Mouse (Mus musculus): ENCODE data around the gene Spr. TPM values are rescaled to one million over a fixed set of nuclear protein-coding genes. Genes with fewer than 3 reads are reported as not detected.

Gene Spr
- total and polyA plus RNA-seq, 3 experiments, result 102 to 103 TPM; not detected in 1

- no peak for DNase-seq (ENCODE audit: low read depth, low spot score)
- Histone ChIP-seq H3K27me3 (ENCODE audit: control insufficient read depth in 1 of 2, insufficient read depth in 2 of 2, low read length in 2 of 2) (peaks cover 0 to 4% of the 10 kb centered on the region in 2 experiments; a peak in 3 of 4 replicates), H3K9ac (ENCODE audit: control insufficient read depth, low read depth, low read length, poor library complexity, severe bottlenecking) (no peak overlapping the region), H3K27ac (ENCODE audit: control insufficient read depth, low read depth, low read length) (no peak overlapping the region), H3K4me3 (ENCODE audit: control insufficient read depth in 1 of 2, insufficient read depth in 1 of 2, low read depth in 2 of 2, low read length in 2 of 2) (no peak overlapping the region), H3K9me3 (replicated peaks; ENCODE audit: insufficient read depth, low read length) (no peaks in the 10 kb centered on the region), H3K4me1 (ENCODE audit: control insufficient read depth in 1 of 2, insufficient read depth in 2 of 2, low read length in 2 of 2) (no peaks in the 10 kb centered on the region), H3K36me3 (ENCODE audit: control insufficient read depth in 1 of 2, insufficient read depth in 2 of 2, low read length in 2 of 2) (no peaks in the 10 kb centered on the region), H3K79me2 (ENCODE audit: control insufficient read depth, insufficient read depth, low read length, poor library complexity) (no peaks in the 10 kb centered on the region)
- no peak for TF ChIP-seq CTCF (IDR thresholded peaks at IDR 0.05 in 2 of 3, conservative IDR thresholded peaks at IDR 0.05 in 1 of 3; ENCODE audit: control insufficient read depth in 1 of 3, insufficient read depth in 1 of 3, low read depth in 2 of 3, low read length in 3 of 3, poor library complexity in 1 of 3, severe bottlenecking in 1 of 3)
- TF ChIP-seq USF1 (IDR thresholded peaks at IDR 0.05; ENCODE audit: low read depth, low read length), result no peak
- no peak for TF ChIP-seq MYB (IDR thresholded peaks at IDR 0.05; ENCODE audit: low read depth, low read length)
These were observed 46.4 kb upstream of the Spr start for GRCm38 (mm10) chr6:85183951-85184350.

- Histone ChIP-seq H3K27me3 (ENCODE audit: control insufficient read depth in 1 of 2, insufficient read depth in 2 of 2, low read length in 2 of 2) (peaks cover 9 to 14% of the 10 kb centered on the region in 2 experiments), H3K36me3 (ENCODE audit: control insufficient read depth in 1 of 2, insufficient read depth in 2 of 2, low read length in 2 of 2) (no peaks in the 10 kb centered on the region), H3K9me3 (replicated peaks; ENCODE audit: insufficient read depth, low read length) (no peaks in the 10 kb centered on the region), H3K4me3 (ENCODE audit: control insufficient read depth in 1 of 2, insufficient read depth in 1 of 2, low read depth in 2 of 2, low read length in 2 of 2) (no peak overlapping the region), H3K79me2 (ENCODE audit: control insufficient read depth, insufficient read depth, low read length, poor library complexity) (no peaks in the 10 kb centered on the region), H3K9ac (ENCODE audit: control insufficient read depth, low read depth, low read length, poor library complexity, severe bottlenecking) (no peak overlapping the region), H3K4me1 (ENCODE audit: control insufficient read depth in 1 of 2, insufficient read depth in 2 of 2, low read length in 2 of 2) (no peaks in the 10 kb centered on the region), H3K27ac (ENCODE audit: control insufficient read depth, low read depth, low read length) (no peak overlapping the region)
- TF ChIP-seq MYB (IDR thresholded peaks at IDR 0.05; ENCODE audit: low read depth, low read length), result no peak
- TF ChIP-seq UBTF (IDR thresholded peaks at IDR 0.05; ENCODE audit: borderline replicate concordance, insufficient read depth, low read depth, low read length), result no peak
- TF ChIP-seq SIN3A (IDR thresholded peaks at IDR 0.05; ENCODE audit: low read length), result no peak
- TF ChIP-seq POLR2AphosphoS2 (IDR thresholded peaks at IDR 0.05; ENCODE audit: low read length), result no peak
- no peak for TF ChIP-seq TBP (IDR thresholded peaks at IDR 0.05; ENCODE audit: low read depth, low read length)
- no peak for TF ChIP-seq ZKSCAN1 (IDR thresholded peaks at IDR 0.05; ENCODE audit: low read depth, low read length)
- no peak for TF ChIP-seq CHD1 (IDR thresholded peaks at IDR 0.05; ENCODE audit: low read depth, low read length)
- TF ChIP-seq NELFE (IDR thresholded peaks at IDR 0.05; ENCODE audit: low read depth, low read length), result no peak
- TF ChIP-seq USF1 (IDR thresholded peaks at IDR 0.05; ENCODE audit: low read depth, low read length), result no peak
- no peak for TF ChIP-seq GATA1 (IDR thresholded peaks at IDR 0.05; ENCODE audit: low read depth, low read length)
- TF ChIP-seq SMC3 (IDR thresholded peaks at IDR 0.05; ENCODE audit: low read depth, low read length), result no peak
- no peak for TF ChIP-seq MAFK (IDR thresholded peaks at IDR 0.05; ENCODE audit: borderline replicate concordance, low read depth, low read length)
- DNase-seq (ENCODE audit: low read depth, low spot score), result no peak
These were observed 42.5 kb upstream of the Spr start for GRCm38 (mm10) chr6:85180036-85180435.

- Histone ChIP-seq H3K27ac (ENCODE audit: control insufficient read depth, low read depth, low read length) (no peak overlapping the region), H3K9ac (ENCODE audit: control insufficient read depth, low read depth, low read length, poor library complexity, severe bottlenecking) (no peak overlapping the region), H3K36me3 (ENCODE audit: control insufficient read depth in 1 of 2, insufficient read depth in 2 of 2, low read length in 2 of 2) (no peaks in the 10 kb centered on the region), H3K79me2 (ENCODE audit: control insufficient read depth, insufficient read depth, low read length, poor library complexity) (no peaks in the 10 kb centered on the region), H3K4me1 (ENCODE audit: control insufficient read depth in 1 of 2, insufficient read depth in 2 of 2, low read length in 2 of 2) (no peaks in the 10 kb centered on the region), H3K4me3 (ENCODE audit: control insufficient read depth in 1 of 2, insufficient read depth in 1 of 2, low read depth in 2 of 2, low read length in 2 of 2) (no peak overlapping the region), H3K27me3 (ENCODE audit: control insufficient read depth in 1 of 2, insufficient read depth in 2 of 2, low read length in 2 of 2) (peaks cover 9 to 15% of the 10 kb centered on the region in 2 experiments), H3K9me3 (replicated peaks; ENCODE audit: insufficient read depth, low read length) (no peaks in the 10 kb centered on the region)
- TF ChIP-seq TCF12 (IDR thresholded peaks at IDR 0.05; ENCODE audit: low read depth, low read length) (no peak), HCFC1 (IDR thresholded peaks at IDR 0.05; ENCODE audit: low read depth, low read length) (no peak), MYC (IDR thresholded peaks at IDR 0.05; ENCODE audit: low read depth, low read length) (no peak), POLR2A (IDR thresholded peaks at IDR 0.05; ENCODE audit: control insufficient read depth in 1 of 2, insufficient read depth in 1 of 2, low read depth in 1 of 2, low read length in 2 of 2, poor library complexity in 1 of 2) (no peak), RAD21 (IDR thresholded peaks at IDR 0.05; ENCODE audit: low read depth, low read length) (no peak), BHLHE40 (IDR thresholded peaks at IDR 0.05; ENCODE audit: borderline replicate concordance, low read depth, low read length) (no peak), SMC3 (IDR thresholded peaks at IDR 0.05; ENCODE audit: low read depth, low read length) (no peak), TBP (IDR thresholded peaks at IDR 0.05; ENCODE audit: low read depth, low read length) (no peak), ZNF384 (IDR thresholded peaks at IDR 0.05; ENCODE audit: low read depth, low read length) (no peak), ETS1 (IDR thresholded peaks at IDR 0.05; ENCODE audit: low read depth, low read length) (no peak)
- no peak for DNase-seq (ENCODE audit: low read depth, low spot score)
These were observed 42.0 kb upstream of the Spr start for GRCm38 (mm10) chr6:85179569-85179968.
